Mouse (Mus musculus) heart, adult 2 months (tissue): ENCODE data around the gene Arhgap40. TPM values are rescaled to one million over a fixed set of nuclear protein-coding genes. Genes with fewer than 3 reads are reported as not detected.

Experiments used
- DNase-seq, 2 experiments: peaks; one replicate each; pipeline ENCODE4 v3.0.0; 2021
- H3K27ac ChIP-seq: fragments of 200-600 bp; 2 replicates; pipeline ENCODE4 v1.8.1; 2022
- H3K27me3 ChIP-seq: fragments of 200-500 bp; 2 replicates; pipeline ENCODE4 v1.6.1; 2012; ENCODE audit warnings: mild to moderate bottlenecking, low read length, inconsistent platforms, mixed read lengths; ENCODE audit not compliant: control insufficient read depth, insufficient read depth
- H3K36me3 ChIP-seq: fragments of 200-500 bp; 2 replicates; pipeline ENCODE4 v1.6.1; 2012; ENCODE audit warnings: low read length, inconsistent platforms; ENCODE audit not compliant: control insufficient read depth, insufficient read depth
- H3K4me1 ChIP-seq: fragments of 200-500 bp; 2 replicates; pipeline ENCODE4 v1.6.1; 2011; ENCODE audit warnings: low read length; ENCODE audit not compliant: control insufficient read depth, insufficient read depth
- H3K4me3 ChIP-seq: fragments of 200-600 bp; 2 replicates; pipeline ENCODE4 v1.8.1; 2022
- H3K79me2 ChIP-seq: fragments of 200-500 bp; replicated peaks from 2 replicates; pipeline ENCODE4 v1.6.1; 2012; ENCODE audit warnings: mild to moderate bottlenecking, inconsistent platforms, low read length, moderate library complexity, mixed read lengths; ENCODE audit not compliant: control insufficient read depth, insufficient read depth
- H3K9ac ChIP-seq: fragments of 200-500 bp; 2 replicates; pipeline ENCODE4 v1.6.1; 2012; ENCODE audit warnings: low read depth, mild to moderate bottlenecking, control low read depth, inconsistent platforms, low read length, mixed read lengths
- CTCF ChIP-seq: fragments of 200-600 bp; IDR thresholded peaks from 2 replicates; pipeline ENCODE4 v1.8.1; 2022; ENCODE audit warnings: antibody characterized with exemption, mild to moderate bottlenecking, moderate library complexity
- EP300 ChIP-seq: fragments of 200-500 bp; IDR thresholded peaks from 2 replicates; pipeline ENCODE4 v1.6.1; 2011; ENCODE audit warnings: low read depth, low read length, control low read depth; ENCODE audit not compliant: insufficient read depth
- POLR2A ChIP-seq: fragments of 200-500 bp; IDR thresholded peaks from 2 replicates; pipeline ENCODE4 v1.6.1; 2011; ENCODE audit warnings: mild to moderate bottlenecking, low read depth, low read length, control low read depth; ENCODE audit not compliant: insufficient read depth
- WGBS: fragments of 180-500 bp; shearing (Covaris S2); methylation state at CpG from one replicate; pipeline ENCODE4 v1.1.7; 2018; 5-methylcytosine and 5-hydroxymethylcytosine counted together
- intact Hi-C: fragments of 180-260 bp; cut with DNase I; formaldehyde crosslinking; loops from one replicate; pipeline ENCODE4 v1.15.1; 2025
- polyA plus RNA-seq: library from polyadenylated mRNA; depleted of rRNA; stranded (reverse); fragments of >200 nt; gene quantifications from 2 replicates; pipeline ENCODE4 v1.2.3, GENCODE M21; 2012
- total RNA-seq, 2 experiments: library from RNA; stranded (reverse); gene quantifications; 2 replicates each; pipeline ENCODE4 v1.2.3; 2021

Arhgap40 gene
- total and polyA plus RNA-seq, 3 experiments = 0.06 TPM; not detected in 2

GRCm38 (mm10) chr2:158561371-158562144 lies 49.0 kb downstream of the Arhgap40 start:
- 0 out of 2 replicates have a peak, but pooled peaks cover 1% of the 10 kb centered on the region for H3K27me3 ChIP-seq
- no peaks in the 10 kb centered on the region for H3K4me1 ChIP-seq
- no peak overlapping the region for H3K9ac ChIP-seq
- H3K36me3 ChIP-seq = no peaks in the 10 kb centered on the region
- H3K27ac ChIP-seq = no peak overlapping the region
- no peak overlapping the region for H3K4me3 ChIP-seq
- no peaks in the 10 kb centered on the region for H3K79me2 ChIP-seq
- intact Hi-C loops = no loop called here
- TF ChIP-seq EP300 (no peak), CTCF (no peak), POLR2A (no peak)
- 16% methylated on average over 3 of the region's 3 CpGs for WGBS
- no peak for DNase-seq

GRCm38 (mm10) chr2:158570421-158571081 lies 58.0 kb downstream of the Arhgap40 start:
- H3K27me3 ChIP-seq = peaks cover 1% of the 10 kb centered on the region; the same call in 1 of the 2 replicates
- intact Hi-C loops = no loop called here
- no peak overlapping the region for H3K27ac ChIP-seq
- no peaks in the 10 kb centered on the region for H3K36me3 ChIP-seq
- no peak for DNase-seq
- no peaks in the 10 kb centered on the region for H3K4me1 ChIP-seq
- no peak overlapping the region for H3K4me3 ChIP-seq
- H3K9ac ChIP-seq = no peak overlapping the region
- TF ChIP-seq EP300 (no peak), POLR2A (no peak), CTCF (no peak)
- H3K79me2 ChIP-seq = no peaks in the 10 kb centered on the region
- WGBS = 28% methylated on average over 13 of the region's 13 CpGs

- H3K36me3 ChIP-seq = no peaks in the 10 kb centered on the region
- 56% methylated on average over 4 of the region's 4 CpGs for WGBS
- intact Hi-C loops = no loop called here
- H3K79me2 ChIP-seq = no peaks in the 10 kb centered on the region
- no peak for TF ChIP-seq POLR2A
- TF ChIP-seq CTCF = no peak
- TF ChIP-seq EP300 = no peak
- H3K27me3 ChIP-seq = peaks cover 2% of the 10 kb centered on the region
- DNase-seq = no peak
- H3K4me1 ChIP-seq = no peaks in the 10 kb centered on the region
- no peak overlapping the region for H3K4me3 ChIP-seq
- no peak overlapping the region for H3K27ac ChIP-seq
- H3K9ac ChIP-seq = no peak overlapping the region
Observed at GRCm38 (mm10) chr2:158579979-158580378, 67.4 kb downstream of the Arhgap40 start.

DNA sequence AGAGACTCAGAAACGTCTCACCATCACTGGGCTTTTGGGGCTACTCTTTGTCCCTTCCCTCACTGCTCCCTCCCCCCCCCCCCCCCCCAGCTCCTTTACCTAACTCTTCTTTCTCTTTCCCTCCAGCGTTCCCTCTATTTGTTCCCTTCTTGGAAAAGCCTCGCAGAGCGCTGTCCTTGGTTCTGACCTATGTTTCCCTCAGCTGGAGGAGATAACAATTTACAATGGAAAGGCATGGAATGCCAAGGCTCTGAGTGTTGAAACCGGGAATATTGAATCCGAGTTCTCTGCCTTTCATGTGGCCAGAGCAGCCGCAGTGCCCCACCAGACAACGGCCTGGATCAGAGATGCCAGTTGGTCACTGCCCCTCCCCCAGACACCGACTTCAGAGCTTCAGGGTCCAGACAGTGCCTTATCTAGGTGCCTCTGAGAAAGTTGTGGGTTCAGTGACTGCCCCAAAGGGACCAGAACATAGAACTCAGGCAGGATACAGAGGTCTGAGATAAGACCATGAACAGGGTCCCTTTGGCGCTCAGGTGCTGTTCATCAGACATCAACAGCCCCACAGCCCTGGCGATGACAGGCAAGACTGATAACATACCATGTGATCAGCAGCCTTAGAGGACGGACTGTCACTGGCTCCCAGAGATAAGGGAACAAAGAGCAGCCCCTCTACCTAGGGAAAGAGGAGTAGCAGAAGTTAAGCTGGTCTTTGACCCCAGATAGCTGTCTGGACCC lies 72.2 kb downstream of the Arhgap40 start:
- no peak overlapping the region for H3K27ac ChIP-seq
- no peak overlapping the region for H3K9ac ChIP-seq
- H3K79me2 ChIP-seq = no peaks in the 10 kb centered on the region
- no peaks in the 10 kb centered on the region for H3K4me1 ChIP-seq
- H3K27me3 ChIP-seq = no peaks in the 10 kb centered on the region; the same call in 1 of the 2 replicates
- 2% methylated on average over 12 of the region's 12 CpGs for WGBS
- no peak for DNase-seq
- intact Hi-C loops = no loop called here
- H3K36me3 ChIP-seq = no peaks in the 10 kb centered on the region
- TF ChIP-seq POLR2A (no peak), CTCF (no peak), EP300 (no peak)
- no peak overlapping the region for H3K4me3 ChIP-seq

GRCm38 (mm10) chr2:158588524-158589271 lies 76.1 kb downstream of the Arhgap40 start:
- intact Hi-C loops = no loop called here
- WGBS = 54% methylated on average over 8 of the region's 8 CpGs
- no peak for DNase-seq
- no peaks in the 10 kb centered on the region for H3K36me3 ChIP-seq
- H3K9ac ChIP-seq = no peak overlapping the region
- no peaks in the 10 kb centered on the region for H3K4me1 ChIP-seq
- H3K4me3 ChIP-seq = no peak overlapping the region
- TF ChIP-seq EP300 = no peak
- TF ChIP-seq POLR2A = no peak
- TF ChIP-seq CTCF = no peak
- H3K79me2 ChIP-seq = no peaks in the 10 kb centered on the region
- no peaks in the 10 kb centered on the region for H3K27me3 ChIP-seq
- H3K27ac ChIP-seq = no peak overlapping the region
